Mouse (Mus musculus) bone marrow macrophage, adult 2 months (primary cell): ENCODE measurements around the gene Kcnd1.

ENCODE experiments used
- CTCF ChIP-seq: IDR thresholded peaks from 2 replicates; pipeline ENCODE4 v1.5.1; 2012; ENCODE audit warnings: low read depth, mild to moderate bottlenecking, low read length, moderate library complexity
- POLR2A ChIP-seq: IDR thresholded peaks from 2 replicates; pipeline ENCODE4 v1.6.1; 2012; ENCODE audit warnings: mild to moderate bottlenecking, low read depth, low read length, borderline replicate concordance

GRCm38 (mm10) chrX:7782603-7783092 is 39.4 kb upstream of the Kcnd1 start:
- no peak for TF ChIP-seq CTCF
- no peak for TF ChIP-seq POLR2A
